In genomic region chr7:3705911-3706310, GRCm38 (mm10) we compare ENCODE assay signal across 8 mouse cellular contexts. TPM values are rescaled to one million over a fixed set of nuclear protein-coding genes. Genes with fewer than 3 reads are reported as not detected.
DNase-seq lines count a peak whose midpoint lies in the region; ATAC-seq and TF ChIP-seq lines count a peak whose summit lies in the region.

No protein-coding gene starts in this region.

- 47% methylated on average over 6 of the region's 6 CpGs for WGBS in hindbrain, embryonic 11.5 days
- WGBS in midbrain, embryonic 12.5 days, result 40% methylated on average over 6 of the region's 6 CpGs

- intact Hi-C loops in gastrocnemius, adult 2 months (cut with DNase I), result loop anchor here (10.0 kb wide), 1 partner anchor 729 kb away; no protein-coding TSS in a partner anchor
- intact Hi-C loops in gastrocnemius, postnatal 36 days (cut with DNase I), result loop anchor here (10.0 kb wide), 1 partner anchor 429 kb away; the partner anchor contains the start of gene Leng8

- H3K36me3 ChIP-seq in ES-E14 (ENCODE audit: control insufficient read depth, insufficient read depth, low read length, poor library complexity, severe bottlenecking), result peaks cover 34% of the 10 kb centered on the region
- peaks cover 6% of the 10 kb centered on the region; the same call in 1 of the 2 replicates for H3K36me3 ChIP-seq in hindbrain, embryonic 11.5 days (ENCODE audit: control insufficient read depth, insufficient read depth, low read length)
- H3K36me3 ChIP-seq in midbrain, embryonic 12.5 days, result peaks cover 24% of the 10 kb centered on the region

- no peak for TF ChIP-seq CTCF in gastrocnemius, adult 2 months (IDR thresholded peaks at IDR 0.05)

- no peak for DNase-seq in gastrocnemius, adult 2 months
- DNase-seq in gastrocnemius, postnatal 36 days, result no peak
- no peak for DNase-seq in ES-E14 (ENCODE audit: low read depth, low spot score)
- DNase-seq in hindbrain, embryonic 11.5 days (ENCODE audit: low spot score), result no peak
- DNase-seq in frontal cortex, postnatal 36 days (ENCODE audit: low spot score in 2 of 2), result no peak
- no peak for DNase-seq in right cerebral cortex, postnatal 25 days
- DNase-seq in ovary, postnatal 36 days (ENCODE audit: low spot score), result no peak

- no peaks in the 10 kb centered on the region for H3K27me3 ChIP-seq in hindbrain, embryonic 11.5 days (ENCODE audit: control insufficient read depth, insufficient read depth, low read length)
- no peaks in the 10 kb centered on the region for H3K27me3 ChIP-seq in midbrain, embryonic 12.5 days

- peak overlapping the region; percentile 82 for H3K4me2 ChIP-seq in hindbrain, embryonic 11.5 days (replicated peaks; ENCODE audit: low read depth, low read length)
- H3K4me2 ChIP-seq in midbrain, embryonic 12.5 days (replicated peaks), result peak overlapping the region; percentile 95

- in situ Hi-C loops in ES-E14 (cut with MboI; ENCODE audit: low sequenced_read_pairs in 2 of 2, unreplicated experiment in 2 of 2), result no loop called here

- no peaks in the 10 kb centered on the region for H3K9me3 ChIP-seq in ES-E14 (ENCODE audit: control insufficient read depth, insufficient read depth, low read depth, low read length)
- no peaks in the 10 kb centered on the region for H3K9me3 ChIP-seq in hindbrain, embryonic 11.5 days (ENCODE audit: control insufficient read depth, low read length)
- no peaks in the 10 kb centered on the region for H3K9me3 ChIP-seq in midbrain, embryonic 12.5 days

- H3K4me3 ChIP-seq in gastrocnemius, adult 2 months, result peak overlapping the region; percentile 83
- peak overlapping the region; percentile 38 to 85 for H3K4me3 ChIP-seq in ES-E14 (ENCODE audit: insufficient read depth in 1 of 2, low read depth in 1 of 2, low read length in 2 of 2, poor library complexity in 1 of 2, severe bottlenecking in 1 of 2)
- peak overlapping the region; percentile 84 for H3K4me3 ChIP-seq in hindbrain, embryonic 11.5 days (ENCODE audit: low read depth, low read length)
- H3K4me3 ChIP-seq in midbrain, embryonic 12.5 days, result peak overlapping the region; percentile 89

- H3K9ac ChIP-seq in ES-E14 (ENCODE audit: insufficient read depth, low read depth, low read length, poor library complexity, severe bottlenecking), result peak overlapping the region; percentile 95
- H3K9ac ChIP-seq in hindbrain, embryonic 11.5 days (ENCODE audit: low read depth, low read length), result peak overlapping the region; percentile 86
- H3K9ac ChIP-seq in midbrain, embryonic 12.5 days (replicated peaks), result peak overlapping the region; percentile 91

- H3K4me1 ChIP-seq in ES-E14 (ENCODE audit: control insufficient read depth in 2 of 2, insufficient read depth in 2 of 2, low read length in 2 of 2, poor library complexity in 1 of 2), result no peaks in the 10 kb centered on the region
- peaks cover 2% of the 10 kb centered on the region; the same call in 1 of the 2 replicates for H3K4me1 ChIP-seq in hindbrain, embryonic 11.5 days (replicated peaks; ENCODE audit: control insufficient read depth, insufficient read depth, low read length)
- H3K4me1 ChIP-seq in midbrain, embryonic 12.5 days, result peaks cover 22% of the 10 kb centered on the region

- no peak overlapping the region; the same call in 1 of the 2 replicates for H3K27ac ChIP-seq in gastrocnemius, adult 2 months
- H3K27ac ChIP-seq in ES-E14 (ENCODE audit: insufficient read depth, low read depth, low read length, poor library complexity, severe bottlenecking), result peak overlapping the region; percentile 93; the same call in 1 of the 2 replicates
- H3K27ac ChIP-seq in hindbrain, embryonic 11.5 days (ENCODE audit: low read depth, low read length), result no peak overlapping the region
- H3K27ac ChIP-seq in midbrain, embryonic 12.5 days (replicated peaks), result no peak overlapping the region

- ATAC-seq in hindbrain, embryonic 11.5 days (ENCODE audit: low FRiP score), result no peak
- ATAC-seq in midbrain, embryonic 12.5 days (ENCODE audit: low FRiP score, low read depth), result no peak

TF ChIP-seq in ES-E14, 5 proteins besides CTCF, POLR2A, EP300 and RAD21:
- no peak for TF ChIP-seq MAFK (IDR thresholded peaks at IDR 0.05; ENCODE audit: insufficient read depth, low read depth, low read length)
- no peak for TF ChIP-seq ZC3H11A (IDR thresholded peaks at IDR 0.05; ENCODE audit: borderline replicate concordance, low read depth, low read length)
- TF ChIP-seq ZNF384 (IDR thresholded peaks at IDR 0.05; ENCODE audit: low read depth, low read length), result no peak
- no peak for TF ChIP-seq CHD2 (IDR thresholded peaks at IDR 0.05; ENCODE audit: low read depth, low read length)
- TF ChIP-seq HCFC1 (IDR thresholded peaks at IDR 0.05; ENCODE audit: borderline replicate concordance, insufficient read depth, low read length), result no peak

RNA-seq across cellular contexts. Expression of gene Rps9, which starts 2.1 kb away (rescaled TPM):
- 100 to 1,000 TPM; 399 to 461 TPM for total RNA-seq in gastrocnemius, adult 2 months (2021)
- total RNA-seq in gastrocnemius, postnatal 36 days (2021), result 100 to 1,000 TPM; 353 to 420 TPM
- 2,173 and 2,308 TPM in 2 replicates for total RNA-seq in ES-E14 (2012; rRNA removed)
- polyA plus RNA-seq in hindbrain, embryonic 11.5 days (2014; fragmentation: Nextera tagmentation; extraction: Ambion mirVana), result 1,221 and 1,232 TPM in 2 replicates
- polyA plus RNA-seq in midbrain, embryonic 12.5 days (2016; fragmentation: Nextera tagmentation; extraction: Ambion mirVana), result 1,015 and 1,051 TPM in 2 replicates

RNA-seq across cellular contexts. Expression of gene Mboat7, which starts 12.6 kb away (rescaled TPM):
- 10 to 100 TPM in 1 of 2 experiments, 1 to 10 TPM in 1; 8.9 to 10.1 TPM for total RNA-seq in gastrocnemius, adult 2 months (2021)
- 10 to 100 TPM in 1 of 2 experiments, 1 to 10 TPM in 1; 8.4 to 10.2 TPM for total RNA-seq in gastrocnemius, postnatal 36 days (2021)
- total RNA-seq in ES-E14 (2012; rRNA removed), result 34.4 and 55.9 TPM in 2 replicates
- polyA plus RNA-seq in hindbrain, embryonic 11.5 days (2014; fragmentation: Nextera tagmentation; extraction: Ambion mirVana), result 22.2 and 25.1 TPM in 2 replicates
- polyA plus RNA-seq in midbrain, embryonic 12.5 days (2016; fragmentation: Nextera tagmentation; extraction: Ambion mirVana), result 37.9 and 42.6 TPM in 2 replicates

RNA-seq across cellular contexts. Expression of gene Tsen34, which starts 13.2 kb away (rescaled TPM):
- 10 to 100 TPM; 22.7 to 31.9 TPM for total RNA-seq in gastrocnemius, adult 2 months (2021)
- 10 to 100 TPM; 26.6 to 27.9 TPM for total RNA-seq in gastrocnemius, postnatal 36 days (2021)
- total RNA-seq in ES-E14 (2012; rRNA removed), result 79.0 and 90.2 TPM in 2 replicates
- polyA plus RNA-seq in hindbrain, embryonic 11.5 days (2014; fragmentation: Nextera tagmentation; extraction: Ambion mirVana), result 204 and 207 TPM in 2 replicates
- polyA plus RNA-seq in midbrain, embryonic 12.5 days (2016; fragmentation: Nextera tagmentation; extraction: Ambion mirVana), result 202 and 212 TPM in 2 replicates

RNA-seq across cellular contexts. Expression of gene Pirb, which starts 14.3 kb away (rescaled TPM):
- under 1 TPM; 0.61 to 0.84 TPM for total RNA-seq in gastrocnemius, adult 2 months (2021)
- total RNA-seq in gastrocnemius, postnatal 36 days (2021), result under 1 TPM; 0.61 to 0.89 TPM
- 0.09 TPM in 1 of 2 replicates, not detected in the other for total RNA-seq in ES-E14 (2012; rRNA removed)
- polyA plus RNA-seq in hindbrain, embryonic 11.5 days (2014; fragmentation: Nextera tagmentation; extraction: Ambion mirVana), result 0.08 TPM in 1 of 2 replicates, not detected in the other
- 0.15 and 0.22 TPM in 2 replicates for polyA plus RNA-seq in midbrain, embryonic 12.5 days (2016; fragmentation: Nextera tagmentation; extraction: Ambion mirVana)

RNA-seq across cellular contexts. Expression of gene Tmc4, which starts 28.6 kb away (rescaled TPM):
- total RNA-seq in gastrocnemius, adult 2 months (2021), result 1 to 10 TPM in 1 of 2 experiments, under 1 TPM in 1; 0.38 to 1.3 TPM
- under 1 TPM; 0.43 to 0.94 TPM for total RNA-seq in gastrocnemius, postnatal 36 days (2021)
- 2.9 and 5.3 TPM in 2 replicates for total RNA-seq in ES-E14 (2012; rRNA removed)
- polyA plus RNA-seq in hindbrain, embryonic 11.5 days (2014; fragmentation: Nextera tagmentation; extraction: Ambion mirVana), result 3.0 and 4.4 TPM in 2 replicates
- polyA plus RNA-seq in midbrain, embryonic 12.5 days (2016; fragmentation: Nextera tagmentation; extraction: Ambion mirVana), result 2.8 and 3.1 TPM in 2 replicates
